Mouse (Mus musculus): Measurements from ENCODE around the gene Ntn3. TPM values are rescaled to one million over a fixed set of nuclear protein-coding genes. Genes with fewer than 3 reads are reported as not detected.

Ntn3 gene
- total RNA-seq, 2 experiments from 2014 or later: 13.5 to 14.4 TPM

- no peak for DNase-seq (ENCODE audit: low spot score in 2 of 2)
These were observed 17.9 kb downstream of the Ntn3 start for GRCm38 (mm10) chr17:24191481-24191880.

GRCm38 (mm10) chr17:24190934-24191333, 18.4 kb downstream of the Ntn3 start:
- no peak for DNase-seq (ENCODE audit: low spot score in 2 of 2)

GRCm38 (mm10) chr17:24174259-24174658, 35.1 kb downstream of the Ntn3 start:
- no peak for DNase-seq (ENCODE audit: low spot score in 2 of 2)

- peak; percentile 75 to 77 for DNase-seq (ENCODE audit: low spot score in 2 of 2)
These were observed 35.9 kb downstream of the Ntn3 start for GRCm38 (mm10) chr17:24173423-24173822.

GRCm38 (mm10) chr17:24171738-24172137, 37.6 kb downstream of the Ntn3 start:
- DNase-seq (ENCODE audit: low spot score in 2 of 2): no peak

- DNase-seq (ENCODE audit: low spot score in 2 of 2): no peak
These were observed 38.6 kb downstream of the Ntn3 start for GRCm38 (mm10) chr17:24170729-24171128.

GRCm38 (mm10) chr17:24170125-24170524, 39.2 kb downstream of the Ntn3 start:
- no peak for DNase-seq (ENCODE audit: low spot score in 2 of 2)

GRCm38 (mm10) chr17:24169317-24170065, 39.8 kb downstream of the Ntn3 start, which contains the start of gene Atp6v0c:
Gene Atp6v0c, minus strand, starts transcription at chr17:24169702.
- peak; percentile 96 to 97 for DNase-seq (ENCODE audit: low spot score in 2 of 2)

- DNase-seq (ENCODE audit: low spot score in 2 of 2): peak; percentile 74 to 75
These were observed 40.6 kb downstream of the Ntn3 start for GRCm38 (mm10) chr17:24168590-24169277.

- no peak for DNase-seq (ENCODE audit: low spot score in 2 of 2)
These were observed 41.3 kb downstream of the Ntn3 start for GRCm38 (mm10) chr17:24167891-24168505.

GRCm38 (mm10) chr17:24167120-24167519, 42.2 kb downstream of the Ntn3 start:
- DNase-seq (ENCODE audit: low spot score in 2 of 2): no peak

- DNase-seq (ENCODE audit: low spot score in 2 of 2): no peak
These were observed 44.6 kb downstream of the Ntn3 start for GRCm38 (mm10) chr17:24164566-24165259.

- peak; percentile 99 for DNase-seq (ENCODE audit: low spot score in 2 of 2)
These were observed 46.0 kb downstream of the Ntn3 start, which contains the start of gene Amdhd2 for GRCm38 (mm10) chr17:24163176-24163962. Gene Amdhd2, minus strand, starts transcription at chr17:24163766.

GRCm38 (mm10) chr17:24162584-24163175, 46.7 kb downstream of the Ntn3 start:
- no peak for DNase-seq (ENCODE audit: low spot score in 2 of 2)

GRCm38 (mm10) chr17:24161466-24161865, 47.9 kb downstream of the Ntn3 start:
- DNase-seq (ENCODE audit: low spot score in 2 of 2): no peak

- DNase-seq (ENCODE audit: low spot score in 2 of 2): no peak
These were observed 51.8 kb downstream of the Ntn3 start for GRCm38 (mm10) chr17:24157526-24157925.

GRCm38 (mm10) chr17:24157121-24157520, 52.2 kb downstream of the Ntn3 start:
- no peak for DNase-seq (ENCODE audit: low spot score in 2 of 2)

GRCm38 (mm10) chr17:24156394-24156793, 52.9 kb downstream of the Ntn3 start:
- DNase-seq (ENCODE audit: low spot score in 2 of 2): no peak

- no peak for DNase-seq (ENCODE audit: low spot score in 2 of 2)
These were observed 53.6 kb downstream of the Ntn3 start for GRCm38 (mm10) chr17:24155742-24156141.

- no peak for DNase-seq (ENCODE audit: low spot score in 2 of 2)
These were observed 54.9 kb downstream of the Ntn3 start for GRCm38 (mm10) chr17:24154463-24154862.

Measured in layer of hippocampus, postnatal 10 days (tissue).